Mouse (Mus musculus) left cerebral cortex, postnatal 10 days (tissue): Measurements from ENCODE around the gene Gatad1. TPM values are rescaled to one million over a fixed set of nuclear protein-coding genes. Genes with fewer than 3 reads are reported as not detected.

ENCODE experiments used
- microRNA-seq: library from miRNA; unstranded; fragments of <30 nt; microRNA quantifications from one replicate; pipeline ENCODE4 v1.2.0, GENCODE M21; 2022
- total RNA-seq, 2 experiments: library from RNA; stranded (reverse); gene quantifications; 2 replicates each; pipeline ENCODE4 v1.2.3; 2021

Gene Gatad1
- total RNA-seq, 2 experiments from 2014 or later, result 128 to 129 TPM

Small RNA genes lying within 50 kb of the gene (microRNA-seq; reads per million reads assigned to microRNA genes)
- gene Gm22926 (not detected), gene Gm26238 (not detected)

Other genes with a start within 250 kb of the Gatad1 start
- 10 to 100 TPM; 37.0 to 39.3 TPM for gene Fam133b, start 113.4 kb downstream of the Gatad1 start, total RNA-seq
- gene 1700109H08Rik, start 85.6 kb downstream of the Gatad1 start, total RNA-seq, result 1 to 10 TPM; 4.9 to 6.6 TPM
- gene Pex1, start 61.1 kb downstream of the Gatad1 start, total RNA-seq, result 10 to 100 TPM; 27.4 to 27.8 TPM
- gene Rbm48, start 60.6 kb downstream of the Gatad1 start, total RNA-seq, result 10 to 100 TPM; 11.5 to 12.3 TPM
- not detected for gene Tmbim7, start 6.0 kb downstream of the Gatad1 start, total RNA-seq
- gene Ankib1, start 145.7 kb upstream of the Gatad1 start, total RNA-seq, result 10 to 100 TPM; 64.3 to 67.9 TPM
- gene Krit1, start 146.0 kb upstream of the Gatad1 start, total RNA-seq, result 10 to 100 TPM; 38.5 to 41.6 TPM
- under 1 TPM in 1 of 2 experiments, not detected in 1; 0.21 TPM for gene Lrrd1, start 188.0 kb upstream of the Gatad1 start, total RNA-seq
- 1 to 10 TPM; 7.5 to 10.0 TPM for gene Mterf1a, start 236.7 kb upstream of the Gatad1 start, total RNA-seq